Mouse (Mus musculus): ENCODE measurements at regions not wholly inside any gene's neighbourhood (a gene's known extent, or its start where the extent isn't known, plus 50 kb on each side); places are given as distances from the start of the nearest gene placed in this dataset.
"Not testable (repeated sequence)": the region's sequence is repeated elsewhere in the genome, so short reads cannot be mapped to it uniquely, and the experiment has no call there.

DNA sequence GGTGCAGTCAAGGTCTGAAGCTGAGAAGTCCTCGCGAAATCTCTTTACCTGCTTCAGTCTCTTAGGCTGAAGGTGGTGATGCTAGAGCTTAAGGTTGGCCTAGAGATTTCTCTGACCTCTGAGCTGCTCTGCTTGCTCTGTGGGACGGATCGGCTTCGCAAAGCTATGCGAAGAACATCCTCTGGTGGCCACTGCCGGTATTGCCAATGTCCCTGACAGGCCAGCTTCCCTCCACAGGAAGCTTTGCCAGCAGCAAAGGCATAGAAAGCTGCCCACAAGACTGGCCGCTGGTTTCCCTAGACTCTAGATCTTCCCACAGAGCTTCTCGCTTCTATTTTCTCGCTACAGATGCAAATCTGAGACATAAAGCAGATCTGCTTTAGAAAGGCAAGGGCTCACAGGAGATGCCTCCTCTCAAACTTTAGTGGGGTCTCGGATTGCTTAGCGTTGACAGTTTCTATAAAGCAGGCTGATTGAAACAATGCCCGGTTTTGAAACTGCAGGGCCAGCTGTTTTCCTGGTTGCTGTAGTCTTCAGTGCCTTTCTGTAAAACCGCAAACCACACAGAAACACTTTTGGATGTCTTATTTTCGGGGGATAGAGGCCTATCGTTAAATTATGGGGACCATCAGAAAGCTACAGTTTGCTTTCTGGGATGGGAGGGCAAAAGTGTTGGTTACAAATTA lies 153.7 kb downstream of the Car8 start:
- H3K36me3 ChIP-seq: no peaks in the 10 kb centered on the region
- no peak overlapping the region for H3K9ac ChIP-seq
- no peaks in the 10 kb centered on the region for H3K9me3 ChIP-seq
- no peak overlapping the region for H3K27ac ChIP-seq
- no peaks in the 10 kb centered on the region for H3K4me1 ChIP-seq (replicated peaks)
- 31% methylated on average over 16 of the region's 16 CpGs for WGBS
- no peaks in the 10 kb centered on the region for H3K27me3 ChIP-seq (replicated peaks)
- no peak overlapping the region for H3K4me3 ChIP-seq (replicated peaks)
- no peak overlapping the region for H3K4me2 ChIP-seq (replicated peaks)
- ATAC-seq: peak; percentile 71; the same call in 1 of the 2 replicates

DNA sequence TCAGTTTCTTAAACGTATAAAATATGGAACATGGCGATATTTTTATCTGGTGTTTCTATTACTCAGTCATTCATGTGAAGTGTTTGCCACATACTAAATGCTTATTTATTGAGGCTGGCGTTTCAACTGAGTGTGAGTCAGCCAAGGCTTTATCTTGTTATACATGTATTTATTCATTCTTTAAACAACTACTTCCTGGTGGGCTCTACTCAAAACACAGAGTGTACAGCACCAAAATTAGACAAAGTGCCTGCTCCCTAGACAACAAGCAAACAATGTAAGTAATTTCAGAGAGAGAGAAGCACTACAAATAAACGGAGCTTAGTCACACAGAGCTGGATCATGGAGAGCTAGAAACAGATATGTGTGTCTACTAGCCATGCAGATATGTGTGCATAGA lies 159.5 kb downstream of the Car8 start:
- Histone ChIP-seq H3K36me3 (no peaks in the 10 kb centered on the region), H3K4me1 (replicated peaks) (no peaks in the 10 kb centered on the region), H3K4me2 (replicated peaks) (no peak overlapping the region), H3K27me3 (replicated peaks) (no peaks in the 10 kb centered on the region), H3K4me3 (replicated peaks) (no peak overlapping the region), H3K9ac (no peak overlapping the region), H3K27ac (no peak overlapping the region), H3K9me3 (no peaks in the 10 kb centered on the region)
- WGBS: 47% methylated on average over 4 of the region's 4 CpGs
- ATAC-seq: no peak

- Histone ChIP-seq H3K9me3 (no peaks in the 10 kb centered on the region), H3K27me3 (replicated peaks) (no peaks in the 10 kb centered on the region), H3K4me3 (replicated peaks) (no peak overlapping the region), H3K4me2 (replicated peaks) (no peak overlapping the region), H3K4me1 (replicated peaks) (no peaks in the 10 kb centered on the region), H3K9ac (no peak overlapping the region), H3K27ac (no peak overlapping the region), H3K36me3 (no peaks in the 10 kb centered on the region)
- WGBS: 89% methylated on average over 6 of the region's 6 CpGs
- ATAC-seq: no peak
Measured at GRCm38 (mm10) chr4:8072989-8073573, 165.8 kb downstream of the Car8 start.

DNA sequence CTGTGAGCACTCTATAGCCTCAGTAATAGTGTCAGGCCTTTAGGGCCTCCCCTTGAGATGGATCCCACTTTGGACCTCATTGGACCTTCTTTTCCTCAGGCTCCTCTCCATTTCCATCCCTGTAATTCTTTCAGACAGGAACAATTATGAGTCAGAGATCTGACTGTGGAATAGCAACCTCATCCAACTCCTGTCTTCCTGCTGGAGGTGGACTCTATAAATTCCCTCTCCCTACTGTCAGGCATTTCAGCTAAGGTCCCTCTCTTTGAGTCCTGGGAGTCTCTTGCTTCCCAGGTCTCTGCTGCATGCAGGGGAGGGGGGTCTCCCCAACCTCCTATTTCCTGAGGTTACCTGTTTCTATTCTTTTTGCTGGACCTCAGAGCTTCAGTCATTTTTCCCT lies 168.1 kb downstream of the Car8 start:
- not testable (repeated sequence) for ATAC-seq; H3K27ac ChIP-seq; H3K36me3 ChIP-seq; H3K9ac ChIP-seq; H3K4me2 ChIP-seq (replicated peaks); H3K27me3 ChIP-seq (replicated peaks); H3K4me1 ChIP-seq (replicated peaks); H3K4me3 ChIP-seq (replicated peaks); H3K9me3 ChIP-seq

- no peaks in the 10 kb centered on the region for H3K9me3 ChIP-seq
- H3K4me1 ChIP-seq (replicated peaks): no peaks in the 10 kb centered on the region
- no peaks in the 10 kb centered on the region for H3K36me3 ChIP-seq
- no peak overlapping the region for H3K27ac ChIP-seq
- H3K4me2 ChIP-seq (replicated peaks): no peak overlapping the region
- ATAC-seq: no peak
- WGBS: 41% methylated on average over 2 of the region's 2 CpGs
- H3K9ac ChIP-seq: no peak overlapping the region
- H3K4me3 ChIP-seq (replicated peaks): no peak overlapping the region
- no peaks in the 10 kb centered on the region for H3K27me3 ChIP-seq (replicated peaks)
Measured at GRCm38 (mm10) chr4:8068086-8068485, 170.8 kb downstream of the Car8 start.

DNA sequence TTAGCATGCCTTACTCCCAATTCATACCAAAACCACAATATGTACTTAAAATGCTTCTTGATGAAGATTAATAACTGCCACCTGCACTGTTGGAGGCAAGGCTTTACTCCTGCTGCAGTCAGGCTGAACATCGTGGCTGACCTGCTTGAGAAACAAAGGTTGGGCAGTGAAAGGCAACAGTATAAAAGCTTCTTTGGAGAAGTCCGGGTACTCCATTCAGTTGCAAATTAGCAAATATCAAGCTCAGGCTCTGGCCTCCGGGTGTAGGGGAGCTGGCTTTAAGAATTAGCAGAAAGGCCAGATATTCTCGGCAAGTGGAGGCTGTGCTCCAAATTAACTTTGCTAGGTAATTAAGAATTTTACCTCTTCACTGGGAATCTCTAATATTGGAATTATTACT lies 197.1 kb downstream of the Car8 start:
- no peak overlapping the region for H3K9ac ChIP-seq
- H3K9me3 ChIP-seq: no peaks in the 10 kb centered on the region
- H3K36me3 ChIP-seq: no peaks in the 10 kb centered on the region
- WGBS: 86% methylated on average over 4 of the region's 4 CpGs
- H3K4me1 ChIP-seq (replicated peaks): no peaks in the 10 kb centered on the region
- no peak overlapping the region for H3K4me3 ChIP-seq (replicated peaks)
- no peak overlapping the region for H3K27ac ChIP-seq
- H3K4me2 ChIP-seq (replicated peaks): no peak overlapping the region
- no peak for ATAC-seq
- H3K27me3 ChIP-seq (replicated peaks): no peaks in the 10 kb centered on the region

- Histone ChIP-seq H3K4me3 (replicated peaks) (no peak overlapping the region), H3K9ac (no peak overlapping the region), H3K27me3 (replicated peaks) (no peaks in the 10 kb centered on the region), H3K9me3 (no peaks in the 10 kb centered on the region), H3K4me2 (replicated peaks) (no peak overlapping the region), H3K36me3 (no peaks in the 10 kb centered on the region), H3K4me1 (replicated peaks) (no peaks in the 10 kb centered on the region), H3K27ac (no peak overlapping the region)
- WGBS: 88% methylated on average over 1 of the region's 1 CpGs
- no peak for ATAC-seq
Measured at GRCm38 (mm10) chr4:8037863-8038262, 201.0 kb downstream of the Car8 start.

DNA sequence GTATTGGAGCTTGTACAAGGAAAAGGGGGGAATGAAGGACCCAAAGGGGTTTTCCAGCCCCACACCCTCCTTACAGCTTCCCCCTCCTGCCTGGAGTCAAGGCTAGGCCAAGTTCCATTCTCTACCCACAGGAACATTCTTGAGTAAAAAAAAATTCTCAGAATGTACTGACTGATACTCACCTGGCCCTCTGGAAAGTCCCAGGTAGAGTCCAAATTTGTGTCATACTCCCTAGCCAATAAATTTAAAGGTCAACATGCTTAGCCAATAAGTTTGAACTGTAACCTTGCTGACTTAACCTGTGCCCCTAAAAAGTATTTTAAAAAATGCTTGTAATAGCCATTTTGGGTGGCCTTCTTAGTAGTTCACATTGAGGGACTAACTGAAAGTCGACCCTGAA lies 205.4 kb downstream of the Car8 start:
- not testable (repeated sequence) for H3K27ac ChIP-seq; H3K27me3 ChIP-seq (replicated peaks); ATAC-seq; H3K9me3 ChIP-seq; H3K4me1 ChIP-seq (replicated peaks); H3K4me3 ChIP-seq (replicated peaks); H3K4me2 ChIP-seq (replicated peaks); H3K9ac ChIP-seq; H3K36me3 ChIP-seq
- 74% methylated on average over 1 of the region's 1 CpGs for WGBS

- Histone ChIP-seq H3K27me3 (replicated peaks) (no peaks in the 10 kb centered on the region), H3K9ac (no peak overlapping the region), H3K4me2 (replicated peaks) (no peak overlapping the region), H3K36me3 (no peaks in the 10 kb centered on the region), H3K27ac (no peak overlapping the region), H3K4me1 (replicated peaks) (no peaks in the 10 kb centered on the region), H3K9me3 (no peaks in the 10 kb centered on the region), H3K4me3 (replicated peaks) (no peak overlapping the region)
- WGBS: 20% methylated on average over 1 of the region's 1 CpGs
- 0 out of 2 replicates have a peak, but pooled peaks have one; percentile 31 for ATAC-seq
Measured at GRCm38 (mm10) chr4:8005155-8005554, 233.7 kb downstream of the Car8 start.

GRCm38 (mm10) chr4:7997575-7997953 lies 241.3 kb downstream of the Car8 start:
- H3K27ac ChIP-seq: no peak overlapping the region
- no peak overlapping the region for H3K4me2 ChIP-seq (replicated peaks)
- no peaks in the 10 kb centered on the region for H3K36me3 ChIP-seq
- no peaks in the 10 kb centered on the region for H3K27me3 ChIP-seq (replicated peaks)
- no peaks in the 10 kb centered on the region for H3K9me3 ChIP-seq
- no peaks in the 10 kb centered on the region for H3K4me1 ChIP-seq (replicated peaks)
- no peak for ATAC-seq
- H3K9ac ChIP-seq: no peak overlapping the region
- H3K4me3 ChIP-seq (replicated peaks): no peak overlapping the region

GRCm38 (mm10) chr4:7996923-7997574 lies 241.8 kb downstream of the Car8 start:
- no peaks in the 10 kb centered on the region for H3K36me3 ChIP-seq
- no peaks in the 10 kb centered on the region for H3K9me3 ChIP-seq
- no peak for ATAC-seq
- 82% methylated on average over 6 of the region's 6 CpGs for WGBS
- H3K4me1 ChIP-seq (replicated peaks): no peaks in the 10 kb centered on the region
- no peaks in the 10 kb centered on the region for H3K27me3 ChIP-seq (replicated peaks)
- H3K4me3 ChIP-seq (replicated peaks): no peak overlapping the region
- H3K4me2 ChIP-seq (replicated peaks): no peak overlapping the region
- H3K9ac ChIP-seq: no peak overlapping the region
- H3K27ac ChIP-seq: no peak overlapping the region

DNA sequence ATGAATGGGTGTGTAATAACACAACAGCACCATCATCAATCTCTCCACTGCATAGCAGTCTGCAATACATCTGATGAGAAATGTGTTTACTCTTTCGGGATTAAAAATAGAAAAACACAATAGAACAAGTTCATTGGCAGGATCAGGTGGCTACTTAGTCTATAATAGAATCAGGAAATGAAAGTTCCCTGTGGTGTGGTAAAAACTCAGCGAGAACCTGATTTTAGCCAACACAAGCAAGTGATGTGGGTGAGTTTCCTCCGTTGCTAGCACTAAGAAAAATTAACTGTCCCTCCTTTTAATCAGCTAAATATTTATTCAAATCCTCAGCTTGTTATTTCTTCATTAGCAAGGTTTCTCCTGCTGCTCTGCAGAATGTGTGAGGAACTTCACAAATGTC lies 245.9 kb downstream of the Car8 start:
- Histone ChIP-seq H3K36me3 (no peaks in the 10 kb centered on the region), H3K27ac (no peak overlapping the region), H3K27me3 (replicated peaks) (no peaks in the 10 kb centered on the region), H3K9ac (no peak overlapping the region), H3K4me1 (replicated peaks) (no peaks in the 10 kb centered on the region), H3K4me2 (replicated peaks) (no peak overlapping the region), H3K9me3 (no peaks in the 10 kb centered on the region), H3K4me3 (replicated peaks) (no peak overlapping the region)
- 67% methylated on average over 3 of the region's 3 CpGs for WGBS
- no peak for ATAC-seq

DNA sequence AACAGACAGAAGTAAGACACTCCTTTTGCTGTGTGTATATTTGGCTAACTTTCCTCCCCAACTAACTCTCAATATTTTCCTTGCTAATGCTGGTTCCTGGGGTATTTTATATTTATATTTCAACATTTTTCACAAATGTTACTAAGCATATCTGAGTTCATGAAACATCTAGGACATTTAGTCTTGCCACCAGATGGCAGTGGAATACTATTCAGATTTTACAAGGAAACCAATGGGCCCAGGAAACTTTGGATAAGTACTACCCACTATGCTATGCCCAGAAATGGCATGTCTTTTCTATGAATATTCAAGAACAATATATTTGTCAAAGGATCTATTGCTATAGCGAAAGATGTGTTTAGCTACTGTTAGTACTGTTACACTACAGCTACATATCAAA lies 251.1 kb downstream of the Car8 start:
- Histone ChIP-seq H3K36me3 (no peaks in the 10 kb centered on the region), H3K9me3 (no peaks in the 10 kb centered on the region), H3K4me2 (replicated peaks) (no peak overlapping the region), H3K9ac (no peak overlapping the region), H3K27me3 (replicated peaks) (no peaks in the 10 kb centered on the region), H3K4me1 (replicated peaks) (no peaks in the 10 kb centered on the region), H3K4me3 (replicated peaks) (no peak overlapping the region), H3K27ac (no peak overlapping the region)
- ATAC-seq: no peak
- 88% methylated on average over 1 of the region's 1 CpGs for WGBS
